In genomic region chr15:85981768-85982415, GRCm38 (mm10) we compare ENCODE assay signal across 8 mouse cellular contexts. TPM values are rescaled to one million over a fixed set of nuclear protein-coding genes. Genes with fewer than 3 reads are reported as not detected.
DNase-seq lines count a peak whose midpoint lies in the region; ATAC-seq and TF ChIP-seq lines count a peak whose summit lies in the region.

No protein-coding gene starts in this region.

- H3K4me2 ChIP-seq in limb, embryonic 11.5 days (ENCODE audit: low read depth, severe bottlenecking): no peak overlapping the region
- no peak overlapping the region for H3K4me2 ChIP-seq in intestine, embryonic 16.5 days (ENCODE audit: low read depth, low read length)
- H3K4me2 ChIP-seq in midbrain, postnatal 0 days (ENCODE audit: low read depth, low read length, poor library complexity, severe bottlenecking): no peak overlapping the region

- ATAC-seq in limb, embryonic 11.5 days (ENCODE audit: insufficient number of reproducible peaks, low FRiP score, low TSS enrichment, low read depth): 0 out of 2 replicates have a peak, but pooled peaks have one; percentile 5
- 0 out of 2 replicates have a peak, but pooled peaks have one; percentile 33 for ATAC-seq in intestine, embryonic 16.5 days
- peak; percentile 96 for ATAC-seq in megakaryocyte progenitor cell, adult 5-6 weeks (replicated peaks; ENCODE audit: poor library complexity)
- ATAC-seq in midbrain, postnatal 0 days (ENCODE audit: low FRiP score): no peak

- no peak overlapping the region for H3K27ac ChIP-seq in limb, embryonic 11.5 days (replicated peaks; ENCODE audit: low read depth, low read length)
- no peak overlapping the region for H3K27ac ChIP-seq in limb, embryonic 10.5 days
- no peak overlapping the region for H3K27ac ChIP-seq in intestine, embryonic 16.5 days (ENCODE audit: low read length)
- H3K27ac ChIP-seq in midbrain, postnatal 0 days (ENCODE audit: low read depth, low read length): no peak overlapping the region

- WGBS in limb, embryonic 11.5 days: 44% methylated on average over 11 of the region's 11 CpGs
- WGBS in limb, embryonic 10.5 days: 44% methylated on average over 11 of the region's 11 CpGs
- 43% methylated on average over 11 of the region's 11 CpGs for WGBS in intestine, embryonic 16.5 days
- WGBS in midbrain, postnatal 0 days: 74% methylated on average over 11 of the region's 11 CpGs

- 0 out of 2 replicates have a peak, but pooled peaks cover 4% of the 10 kb centered on the region for H3K4me1 ChIP-seq in limb, embryonic 11.5 days (ENCODE audit: control insufficient read depth, insufficient read depth, low read length)
- peaks cover 15% of the 10 kb centered on the region for H3K4me1 ChIP-seq in limb, embryonic 10.5 days
- H3K4me1 ChIP-seq in intestine, embryonic 16.5 days (ENCODE audit: control insufficient read depth, insufficient read depth, low read length): no peaks in the 10 kb centered on the region
- no peaks in the 10 kb centered on the region for H3K4me1 ChIP-seq in midbrain, postnatal 0 days (ENCODE audit: insufficient read depth, low read length)

- no peak for TF ChIP-seq CTCF in midbrain, postnatal 0 days (IDR thresholded peaks at IDR 0.05)

- no peak overlapping the region for H3K4me3 ChIP-seq in limb, embryonic 11.5 days (ENCODE audit: low read depth, low read length)
- H3K4me3 ChIP-seq in limb, embryonic 10.5 days: no peak overlapping the region
- H3K4me3 ChIP-seq in intestine, embryonic 16.5 days (ENCODE audit: low read length): no peak overlapping the region
- H3K4me3 ChIP-seq in midbrain, postnatal 0 days (ENCODE audit: low read depth, low read length): no peak overlapping the region

- peak; percentile 45 for DNase-seq in limb, embryonic 11.5 days (ENCODE audit: low spot score)
- no peak for DNase-seq in limb, embryonic 10.5 days (ENCODE audit: low spot score)
- DNase-seq in neural tube, embryonic 10.5 days (ENCODE audit: extremely low spot score, low spot score): no peak
- no peak for DNase-seq in left cerebral cortex, postnatal 10 days (ENCODE audit: extremely low spot score in 1 of 2, low spot score in 2 of 2)
- DNase-seq in midbrain, postnatal 0 days (ENCODE audit: low spot score): no peak
- DNase-seq in left cerebral cortex, adult 18-20 months (ENCODE audit: low spot score in 2 of 2): no peak

- H3K27me3 ChIP-seq in limb, embryonic 11.5 days (ENCODE audit: control insufficient read depth, insufficient read depth, low read length): no peaks in the 10 kb centered on the region
- H3K27me3 ChIP-seq in limb, embryonic 10.5 days (ENCODE audit: low read depth, poor library complexity, severe bottlenecking): peaks cover 10% of the 10 kb centered on the region; the same call in 1 of the 2 replicates
- H3K27me3 ChIP-seq in intestine, embryonic 16.5 days (replicated peaks; ENCODE audit: control insufficient read depth, insufficient read depth, low read length): no peaks in the 10 kb centered on the region
- no peaks in the 10 kb centered on the region for H3K27me3 ChIP-seq in midbrain, postnatal 0 days (ENCODE audit: insufficient read depth, low read length)

- intact Hi-C loops in left cerebral cortex, postnatal 10 days (cut with DNase I): no loop called here

- H3K36me3 ChIP-seq in limb, embryonic 11.5 days (ENCODE audit: control insufficient read depth, insufficient read depth, low read length): no peaks in the 10 kb centered on the region
- no peaks in the 10 kb centered on the region for H3K36me3 ChIP-seq in limb, embryonic 10.5 days
- H3K36me3 ChIP-seq in intestine, embryonic 16.5 days (ENCODE audit: control insufficient read depth, insufficient read depth, low read length): no peaks in the 10 kb centered on the region
- H3K36me3 ChIP-seq in midbrain, postnatal 0 days (ENCODE audit: insufficient read depth, low read length): no peaks in the 10 kb centered on the region

- no peaks in the 10 kb centered on the region for H3K9me3 ChIP-seq in limb, embryonic 11.5 days (ENCODE audit: control insufficient read depth, low read length)
- no peaks in the 10 kb centered on the region for H3K9me3 ChIP-seq in limb, embryonic 10.5 days (replicated peaks)
- H3K9me3 ChIP-seq in intestine, embryonic 16.5 days (ENCODE audit: control insufficient read depth, low read length): no peaks in the 10 kb centered on the region
- H3K9me3 ChIP-seq in midbrain, postnatal 0 days (ENCODE audit: low read length): no peaks in the 10 kb centered on the region

- H3K9ac ChIP-seq in limb, embryonic 11.5 days (ENCODE audit: low read length): no peak overlapping the region
- H3K9ac ChIP-seq in intestine, embryonic 16.5 days (ENCODE audit: low read depth, low read length): no peak overlapping the region
- no peak overlapping the region for H3K9ac ChIP-seq in midbrain, postnatal 0 days (replicated peaks; ENCODE audit: low read length, poor library complexity, severe bottlenecking)

RNA-seq across cellular contexts. Expression of gene Celsr1, which starts 51.7 kb away (rescaled TPM):
- polyA plus RNA-seq in limb, embryonic 11.5 days (2014; fragmentation: Nextera tagmentation; extraction: Ambion mirVana): 1.6 and 1.9 TPM in 2 replicates
- 0.67 and 0.86 TPM in 2 replicates for polyA plus RNA-seq in limb, embryonic 10.5 days (2016; fragmentation: Nextera tagmentation; extraction: Ambion mirVana)
- 0.51 and 0.70 TPM in 2 replicates for polyA plus RNA-seq in intestine, embryonic 16.5 days (2015; fragmentation: Nextera tagmentation; extraction: Ambion mirVana)
- 8.4 and 10.7 TPM in 2 replicates for total RNA-seq in megakaryocyte progenitor cell, adult 5-6 weeks (2015)
- 4.4 and 6.6 TPM in 2 replicates for total RNA-seq in megakaryocyte progenitor cell, adult 5-6 weeks (2017)
- total RNA-seq in left cerebral cortex, postnatal 10 days (2021): 1 to 10 TPM; 2.4 to 3.4 TPM
- 13.7 and 15.0 TPM in 2 replicates for total RNA-seq in midbrain, postnatal 0 days (2014; rRNA removed)
- 0.60 and 0.79 TPM in 2 replicates for polyA plus RNA-seq in midbrain, postnatal 0 days (2015; fragmentation: Nextera tagmentation; extraction: Ambion mirVana)
- total RNA-seq in left cerebral cortex, adult 18-20 months (2021): 1 to 10 TPM; 4.3 to 5.3 TPM
